Mouse (Mus musculus) E14TG2a.4 (cell line): ENCODE results near the gene Gprin1.

Source experiments
- CTCF ChIP-seq: conservative IDR thresholded peaks from 2 replicates; pipeline ENCODE4 v1.5.1; 2014; ENCODE audit warnings: low read length
- NANOG ChIP-seq: IDR thresholded peaks from 2 replicates; pipeline ENCODE4 v1.6.1; 2014; ENCODE audit warnings: borderline replicate concordance, low read length, mixed read lengths

GRCm38 (mm10) chr13:54765281-54766191, 15.9 kb upstream of the Gprin1 start:
- TF ChIP-seq CTCF: no peak
- TF ChIP-seq NANOG: no peak
